Mouse (Mus musculus): ENCODE measurements around the gene Dchs1.
"Not testable (repeated sequence)": the region's sequence is repeated elsewhere in the genome, so short reads cannot be mapped to it uniquely, and the experiment has no call there.

The Dchs1 gene

DNA sequence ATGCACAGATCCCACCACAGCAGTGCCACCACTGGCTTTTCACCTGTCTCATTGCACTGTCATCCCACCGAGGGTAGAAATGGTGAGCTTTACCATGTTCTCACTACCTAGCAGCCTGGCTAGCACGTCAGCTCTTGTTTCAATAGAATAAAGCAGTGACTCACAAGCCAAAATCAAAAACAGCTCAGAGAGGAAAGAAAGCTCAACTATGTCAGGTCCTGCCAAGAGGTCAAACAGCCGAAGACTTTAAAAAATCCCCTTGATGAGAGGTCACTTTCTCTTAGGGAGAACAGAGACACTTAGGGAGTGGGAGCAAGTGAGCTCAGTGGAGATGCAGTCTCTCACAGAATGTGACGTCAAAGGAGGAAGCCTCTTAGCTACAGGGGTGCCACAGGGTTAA, 3.6 kb downstream of the Dchs1 start:
- no peak for DNase-seq (ENCODE audit: low spot score in 2 of 2)

GRCm38 (mm10) chr7:105778553-105779265, 8.7 kb downstream of the Dchs1 start:
- peak; percentile 44 to 51 for DNase-seq (ENCODE audit: low spot score in 2 of 2)

DNA sequence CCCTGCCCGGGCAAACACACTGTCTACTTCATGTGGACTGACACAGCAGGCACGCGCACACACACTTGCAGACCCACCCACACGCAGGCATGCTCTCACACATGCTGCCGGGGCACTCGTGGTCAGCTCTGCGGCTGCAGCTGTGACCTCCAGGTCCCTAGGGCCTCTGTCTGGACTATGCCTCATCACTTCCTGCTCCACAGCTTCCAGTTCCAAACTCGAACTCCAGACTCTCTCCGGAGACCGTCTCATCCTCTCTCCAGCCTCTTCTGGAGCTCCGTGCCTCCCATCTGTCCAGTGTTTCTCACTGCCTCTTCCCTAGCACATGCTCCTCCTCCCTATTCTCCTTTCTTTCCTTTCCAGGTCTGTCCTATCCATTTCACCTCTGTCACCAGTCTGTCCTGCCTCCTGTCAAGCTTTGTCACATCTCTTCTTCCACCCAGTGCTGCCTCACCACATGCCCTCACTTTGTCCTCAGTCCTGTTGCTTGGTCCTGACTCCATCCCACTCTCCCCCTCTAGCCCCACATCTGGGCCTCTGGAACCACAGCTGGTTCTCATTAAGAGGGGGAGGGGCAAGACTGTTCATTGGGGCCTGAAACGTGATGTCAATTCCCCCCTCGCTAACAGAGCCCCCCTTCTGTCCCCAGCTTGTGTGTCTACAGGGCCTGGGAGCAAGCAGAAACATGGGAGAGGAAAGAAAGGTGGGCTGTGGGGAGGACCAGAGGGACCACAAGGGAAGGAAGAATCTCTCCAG, 9.5 kb downstream of the Dchs1 start:
- no peak for DNase-seq (ENCODE audit: low spot score in 2 of 2)

GRCm38 (mm10) chr7:105777316-105777715, 10.1 kb downstream of the Dchs1 start:
- DNase-seq (ENCODE audit: low spot score in 2 of 2) = no peak

DNA sequence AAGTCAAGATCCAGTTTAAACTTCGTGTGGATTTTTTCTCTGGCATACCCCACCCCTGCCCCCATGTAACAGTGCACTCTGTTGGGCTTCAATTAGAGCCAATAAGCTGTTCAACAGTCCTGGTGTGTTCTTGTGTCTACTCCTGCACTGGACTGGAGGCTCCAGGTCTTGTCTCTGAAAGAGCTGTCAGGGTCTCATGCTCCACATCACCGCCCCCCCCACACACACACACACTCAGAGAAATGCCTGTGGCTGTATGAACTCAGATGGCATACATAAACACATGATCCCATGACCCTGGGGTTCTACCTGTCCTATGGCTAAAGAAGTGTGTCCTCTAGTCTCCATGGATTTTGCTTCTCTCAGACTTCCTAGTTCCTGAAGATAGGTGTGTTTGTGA, 11.4 kb downstream of the Dchs1 start:
- no peak for DNase-seq (ENCODE audit: low spot score in 2 of 2)

DNA sequence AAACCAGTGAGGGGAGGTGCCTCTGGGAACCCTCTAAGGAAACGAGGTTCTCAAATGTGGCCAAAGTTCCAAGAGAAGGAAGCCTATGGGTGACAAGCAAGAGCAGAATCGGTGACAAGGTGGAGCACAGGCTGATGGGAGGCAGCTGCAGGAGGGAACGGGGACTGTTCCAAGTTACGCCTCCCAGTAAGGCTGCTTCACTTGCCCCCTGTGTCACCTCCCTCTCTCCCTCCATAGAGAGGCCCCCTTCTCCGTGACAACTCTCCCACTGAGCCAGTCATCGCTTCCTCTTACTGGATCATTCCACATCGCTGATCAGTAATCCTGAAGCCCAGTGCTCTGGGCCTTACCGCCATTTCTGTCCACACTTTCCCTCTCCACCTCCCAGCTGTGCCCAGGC, 12.8 kb downstream of the Dchs1 start:
- DNase-seq (ENCODE audit: low spot score in 2 of 2) = no peak

GRCm38 (mm10) chr7:105773041-105773440, 14.4 kb downstream of the Dchs1 start:
- DNase-seq (ENCODE audit: low spot score in 2 of 2) = no peak

DNA sequence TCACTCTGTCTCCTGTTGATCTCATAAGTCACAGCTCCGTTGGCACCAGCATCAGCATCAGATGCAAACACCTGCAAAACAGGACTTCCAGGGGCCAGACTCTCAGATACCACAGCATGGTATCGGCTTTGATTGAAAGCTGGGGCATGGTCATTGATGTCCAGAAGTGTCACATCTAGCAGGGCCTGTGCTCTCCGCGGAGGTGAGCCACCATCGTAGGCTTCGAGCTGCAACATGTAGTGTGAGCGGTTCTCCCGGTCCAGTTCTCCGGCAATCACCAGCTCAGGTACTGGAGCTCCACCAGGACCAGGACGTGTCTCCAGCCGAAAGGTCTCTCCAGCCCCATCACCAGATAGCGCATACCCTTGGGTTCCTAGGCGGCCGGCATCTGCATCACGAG, 15.1 kb downstream of the Dchs1 start:
- DNase-seq (ENCODE audit: low spot score in 2 of 2) = no peak

DNA sequence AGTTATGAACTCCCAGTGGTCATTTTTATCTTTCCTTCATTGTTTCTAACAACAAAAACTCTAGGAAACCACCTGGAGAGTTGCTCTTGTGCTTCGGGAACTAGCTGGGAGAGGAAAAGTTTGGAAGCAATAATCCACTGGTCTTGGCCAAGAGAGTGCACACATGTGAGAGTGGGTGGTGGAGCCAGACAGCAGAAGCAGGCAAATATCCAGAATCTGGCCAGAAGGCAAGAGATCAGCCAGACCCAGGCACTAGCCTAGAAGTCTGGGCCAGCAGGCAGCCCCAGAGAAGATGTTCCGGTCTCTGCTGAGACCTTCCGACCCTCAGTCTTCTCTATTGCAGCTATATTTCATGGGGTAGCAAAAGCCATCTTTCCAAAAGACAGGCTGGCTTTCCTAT, 17.5 kb downstream of the Dchs1 start:
- DNase-seq (ENCODE audit: low spot score in 2 of 2) = no peak

DNA sequence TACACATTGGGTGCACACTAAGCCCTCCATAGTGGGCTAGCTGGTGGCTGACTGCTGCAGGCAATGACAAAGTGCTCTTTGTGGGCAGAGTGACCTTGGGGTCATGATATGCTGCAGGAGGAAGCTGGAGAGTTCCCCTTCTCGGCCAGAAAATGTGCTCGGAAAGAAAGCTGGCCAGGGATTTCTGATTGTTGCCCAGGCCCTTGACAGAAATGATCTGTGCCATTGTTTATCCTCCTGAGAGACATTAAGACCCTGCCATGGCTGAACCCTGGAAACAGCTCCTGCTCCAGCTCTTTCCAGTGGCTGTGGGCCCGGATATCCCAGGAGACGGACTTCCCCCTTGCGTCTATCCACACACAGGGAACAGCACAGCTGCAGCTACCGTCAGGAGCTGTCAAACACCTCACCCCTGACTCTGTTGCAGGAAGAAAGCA, 19.7 kb downstream of the Dchs1 start:
- no peak for DNase-seq (ENCODE audit: low spot score in 2 of 2)

- DNase-seq (ENCODE audit: low spot score in 2 of 2) = no peak
Observed at GRCm38 (mm10) chr7:105764331-105764730, 23.1 kb downstream of the Dchs1 start.

DNA sequence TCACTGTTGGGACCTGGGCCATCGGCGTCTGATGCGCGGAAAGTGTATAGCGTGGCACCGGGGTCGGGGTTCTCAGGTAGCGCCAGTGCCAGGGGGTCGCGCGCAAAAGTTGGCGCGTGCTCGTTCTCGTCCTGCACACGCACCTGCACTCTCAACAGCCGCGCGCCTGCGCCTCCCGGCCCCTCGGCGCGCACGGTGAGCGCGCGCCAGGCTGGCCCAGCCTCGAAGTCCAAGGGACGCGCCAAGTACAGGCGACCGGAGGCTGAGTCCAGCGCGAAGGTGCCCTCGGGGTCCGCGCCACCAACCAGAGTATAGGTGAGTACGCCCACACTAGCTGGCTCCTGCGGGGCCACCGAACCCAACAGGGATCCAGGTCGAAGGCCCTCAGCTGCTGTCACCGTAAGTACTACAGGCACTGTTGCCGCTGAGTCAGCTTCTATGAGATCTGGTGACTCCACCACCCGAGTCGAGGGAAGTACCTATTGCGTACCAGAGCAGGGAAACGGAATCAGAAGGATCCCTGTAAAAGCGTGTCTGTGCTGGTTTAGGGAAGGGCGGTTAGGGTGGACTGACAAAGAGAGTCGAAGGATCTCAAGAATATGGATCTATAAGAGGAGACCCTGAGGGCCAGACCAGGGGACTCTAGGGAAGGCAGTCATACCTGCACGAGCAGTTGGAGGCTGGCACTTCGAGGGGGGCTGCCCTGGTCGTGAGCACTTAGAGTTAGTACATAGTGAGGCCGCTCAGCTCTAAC, 24.8 kb downstream of the Dchs1 start:
- no peak for DNase-seq (ENCODE audit: low spot score in 2 of 2)

DNA sequence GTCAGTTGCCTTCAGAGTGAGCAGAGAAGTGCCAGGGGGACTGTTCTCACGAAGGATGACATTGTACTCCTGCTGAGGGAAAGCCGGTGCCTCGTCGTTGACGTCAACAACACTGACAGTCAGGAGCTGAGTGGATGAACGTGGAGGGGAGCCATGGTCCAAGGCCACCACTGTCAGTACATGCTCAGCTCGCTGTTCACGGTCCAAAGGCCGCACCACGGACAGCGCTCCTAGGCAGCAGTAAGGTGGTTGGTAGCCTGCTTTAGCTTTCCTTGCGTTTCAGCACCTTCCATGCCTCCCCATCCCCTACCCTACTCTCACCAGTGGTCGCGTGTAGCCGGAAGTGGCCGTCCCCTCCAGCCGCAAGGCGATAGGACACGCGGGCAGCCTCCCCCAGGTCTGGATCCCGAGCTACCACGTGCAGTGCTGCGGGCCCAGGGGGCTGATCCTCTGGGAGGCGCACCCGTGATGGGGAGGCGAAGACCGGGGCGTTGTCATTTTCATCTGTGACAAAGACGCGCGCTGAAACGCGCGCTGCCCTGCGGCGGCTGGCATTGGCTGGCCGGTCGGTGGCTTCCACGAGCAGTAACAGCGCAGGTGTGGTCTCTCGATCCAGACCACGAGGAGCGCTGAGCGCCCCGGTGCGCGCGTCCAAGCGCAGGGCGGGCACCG, 25.5 kb downstream of the Dchs1 start:
- no peak for DNase-seq (ENCODE audit: low spot score in 2 of 2)

- DNase-seq (ENCODE audit: low spot score in 2 of 2) = no peak
Observed at GRCm38 (mm10) chr7:105753281-105753680, 34.2 kb downstream of the Dchs1 start.

DNA sequence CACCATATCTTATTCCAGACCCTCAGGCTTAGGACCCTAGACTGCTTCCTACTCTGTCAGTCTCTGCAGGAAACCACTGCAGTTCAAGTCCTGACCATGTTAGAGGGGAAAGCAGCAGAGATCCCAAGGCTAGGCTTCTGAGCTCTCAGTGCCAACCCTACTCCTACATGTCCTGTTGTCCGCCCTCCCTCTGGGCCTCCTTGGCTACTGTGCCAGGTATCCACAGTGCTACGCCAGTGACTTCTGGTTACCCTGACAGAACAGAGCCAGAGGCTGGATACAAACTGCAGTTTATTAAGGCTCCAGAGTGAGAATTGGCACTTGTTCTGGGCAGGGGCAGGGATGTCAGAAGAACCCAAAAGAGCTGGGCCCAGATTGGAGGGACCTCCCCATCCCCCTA, 34.7 kb downstream of the Dchs1 start:
- no peak for DNase-seq (ENCODE audit: low spot score in 2 of 2)

GRCm38 (mm10) chr7:105751491-105752433, 35.7 kb downstream of the Dchs1 start, which contains the start of gene Tpp1:
Gene Tpp1 (minus strand): TSS chr7:105752235.
- peak; percentile 88 to 90 for DNase-seq (ENCODE audit: low spot score in 2 of 2)

DNA sequence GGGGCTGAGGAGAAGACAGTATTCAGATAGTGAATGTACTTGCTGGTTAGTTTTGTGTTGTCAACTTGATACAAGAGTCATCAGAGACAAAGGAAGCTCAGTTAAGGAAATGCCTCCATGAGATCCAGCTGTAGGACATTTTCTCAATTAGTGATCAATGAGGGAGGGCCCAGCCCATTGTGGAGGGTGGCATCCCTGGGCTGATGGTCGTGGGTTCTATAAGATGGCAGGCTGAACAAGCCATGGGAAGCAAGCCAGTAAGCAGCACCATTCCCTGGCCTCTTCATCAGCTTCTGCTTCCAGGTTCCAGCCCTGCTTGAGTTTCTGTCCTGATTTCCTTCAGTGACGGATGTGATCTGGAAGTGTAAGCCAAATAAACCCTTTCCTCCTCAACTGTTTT, 39.7 kb downstream of the Dchs1 start:
- no peak for DNase-seq (ENCODE audit: low spot score in 2 of 2)

- peak; percentile 87 to 89 for DNase-seq (ENCODE audit: low spot score in 2 of 2)
Observed at GRCm38 (mm10) chr7:105743926-105744590, 43.4 kb downstream of the Dchs1 start, which contains the start of gene Taf10. Gene Taf10 (minus strand): TSS chr7:105744361.

DNA sequence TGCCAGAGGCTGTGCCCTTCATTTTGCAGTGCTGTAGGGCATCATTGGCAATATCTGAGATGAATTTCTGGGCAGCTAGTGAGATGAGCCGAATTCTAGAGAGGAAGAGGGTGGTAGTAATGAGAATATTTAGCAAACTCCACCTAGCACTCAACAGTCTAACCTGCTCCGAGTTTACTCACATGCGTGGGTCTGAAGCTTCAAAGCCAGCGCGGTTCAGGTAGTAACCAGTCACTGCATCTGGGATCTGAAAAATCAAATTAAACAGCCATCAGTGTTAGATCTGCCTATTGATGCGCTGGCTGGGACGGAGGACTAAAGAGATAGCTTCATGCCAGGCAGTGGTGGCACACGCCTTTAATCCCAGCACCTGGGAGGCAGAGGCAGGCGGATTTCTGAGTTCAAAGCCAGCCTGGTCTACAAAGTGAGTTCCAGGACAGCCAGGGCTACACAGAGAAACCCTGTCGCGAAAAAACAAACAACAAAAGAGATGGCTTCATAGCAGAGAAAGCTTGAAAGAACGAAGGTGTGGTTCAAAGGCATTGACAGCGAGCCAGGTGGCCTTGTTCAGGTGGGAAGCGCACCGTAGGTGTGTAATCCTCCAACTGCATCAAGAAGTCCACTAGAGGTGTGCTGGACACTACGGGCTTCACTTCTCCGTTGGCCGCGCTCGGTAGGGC, 44.1 kb downstream of the Dchs1 start:
- not testable (repeated sequence) for DNase-seq (ENCODE audit: low spot score in 2 of 2)
